Mouse (Mus musculus): Measurements from ENCODE around the gene Vtcn1. TPM values are rescaled to one million over a fixed set of nuclear protein-coding genes. Genes with fewer than 3 reads are reported as not detected.
"Not testable (repeated sequence)": the region's sequence is repeated elsewhere in the genome, so short reads cannot be mapped to it uniquely, and the experiment has no call there.

Gene Vtcn1
- polyA plus RNA-seq, 1 experiment from 2014 or later = 0.53 TPM

DNA sequence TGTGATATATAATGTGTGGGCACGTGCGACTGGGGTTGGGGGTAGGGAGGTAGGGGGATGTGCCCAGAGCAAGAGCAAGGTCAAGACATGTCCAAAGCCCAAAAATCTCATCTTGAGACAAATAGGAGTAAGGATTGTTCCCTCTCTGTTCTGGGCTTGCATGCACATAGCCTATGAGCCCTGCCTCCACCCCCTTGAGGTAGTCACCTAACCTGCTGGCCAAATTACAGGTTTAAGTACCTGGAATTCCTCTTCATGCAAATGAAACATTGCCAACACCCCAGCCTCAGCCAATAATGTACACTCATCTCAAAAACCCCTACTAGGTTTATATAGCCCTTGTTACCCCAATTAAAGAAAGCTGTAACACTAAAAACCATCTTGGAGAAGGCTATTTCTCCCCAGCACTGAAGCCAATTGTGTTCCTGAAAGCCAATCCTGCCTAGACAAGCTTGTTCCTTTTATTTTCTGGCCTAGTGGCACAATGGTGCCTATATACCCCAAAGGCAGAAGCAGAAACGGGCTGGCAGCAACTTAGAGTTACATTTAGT, 26.3 kb upstream of the Vtcn1 start:
- Histone ChIP-seq H3K36me3 (ENCODE audit: control insufficient read depth, insufficient read depth, low read length) (no peaks in the 10 kb centered on the region), H3K4me2 (ENCODE audit: low read depth, low read length) (no peak overlapping the region), H3K27me3 (replicated peaks; ENCODE audit: control insufficient read depth, insufficient read depth, low read length) (no peaks in the 10 kb centered on the region), H3K4me3 (ENCODE audit: low read depth, low read length) (no peak overlapping the region), H3K4me1 (ENCODE audit: control insufficient read depth, insufficient read depth, low read length) (no peaks in the 10 kb centered on the region), H3K9ac (ENCODE audit: low read depth, low read length) (no peak overlapping the region), H3K9me3 (ENCODE audit: control insufficient read depth, low read length) (no peaks in the 10 kb centered on the region), H3K27ac (replicated peaks; ENCODE audit: low read depth, low read length) (no peak overlapping the region)
- WGBS = 84% methylated on average over 3 of the region's 3 CpGs
- ATAC-seq (ENCODE audit: low read depth) (no peak), DNase-seq (ENCODE audit: low spot score) (no peak)

DNA sequence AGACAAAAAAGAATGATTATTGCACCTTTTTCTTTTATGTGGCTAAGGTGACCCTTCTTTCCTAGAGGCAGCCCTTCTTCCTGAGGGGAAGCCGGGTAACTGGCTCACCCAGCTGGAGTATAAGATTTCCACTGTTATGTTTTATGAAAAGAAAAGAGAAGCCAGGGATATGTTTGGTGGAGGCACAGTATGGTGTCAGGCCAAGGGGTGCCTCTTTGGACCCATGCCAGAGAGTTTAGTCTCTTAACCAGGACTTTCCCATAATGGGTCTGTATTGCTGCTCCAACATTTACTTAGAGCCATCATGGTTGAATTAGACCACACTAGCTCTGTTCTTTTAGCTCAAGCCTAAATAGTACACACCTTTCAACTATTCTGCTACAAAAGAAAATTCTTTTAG, 20.3 kb upstream of the Vtcn1 start:
- DNase-seq (ENCODE audit: low spot score) (no peak), ATAC-seq (ENCODE audit: low read depth) (peak; percentile 70; the same call in 1 of the 2 replicates)
- no peaks in the 10 kb centered on the region for H3K27me3 ChIP-seq (replicated peaks; ENCODE audit: control insufficient read depth, insufficient read depth, low read length)
- no peaks in the 10 kb centered on the region for H3K4me1 ChIP-seq (ENCODE audit: control insufficient read depth, insufficient read depth, low read length)
- no peak overlapping the region for H3K9ac ChIP-seq (ENCODE audit: low read depth, low read length)
- no peaks in the 10 kb centered on the region for H3K36me3 ChIP-seq (ENCODE audit: control insufficient read depth, insufficient read depth, low read length)
- H3K9me3 ChIP-seq (ENCODE audit: control insufficient read depth, low read length) = no peaks in the 10 kb centered on the region
- H3K4me3 ChIP-seq (ENCODE audit: low read depth, low read length) = no peak overlapping the region
- peak overlapping the region; percentile 19; the same call in 1 of the 2 replicates for H3K4me2 ChIP-seq (ENCODE audit: low read depth, low read length)
- H3K27ac ChIP-seq (replicated peaks; ENCODE audit: low read depth, low read length) = no peak overlapping the region
- WGBS = 56% methylated on average over 1 of the region's 1 CpGs

DNA sequence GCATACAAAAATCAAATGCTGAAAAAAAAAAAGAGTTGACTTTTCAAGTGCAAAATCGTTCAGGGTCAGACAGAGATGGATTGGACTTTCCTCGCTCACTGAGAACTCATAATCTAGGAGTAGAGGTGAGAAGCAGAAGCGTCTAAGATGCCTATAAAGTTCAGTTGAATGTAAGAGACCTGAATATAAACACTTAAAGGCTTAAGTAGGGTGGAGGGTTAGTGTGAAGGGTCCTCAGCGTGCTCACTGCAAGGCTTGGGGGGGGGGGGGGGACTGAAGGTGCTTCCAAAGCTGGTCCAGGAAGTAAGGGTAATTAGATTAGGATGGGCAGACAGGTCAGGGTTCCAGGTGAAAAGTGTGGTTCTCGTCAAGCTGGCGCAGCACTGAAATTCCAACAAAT, 19.3 kb upstream of the Vtcn1 start:
- WGBS = 69% methylated on average over 6 of the region's 6 CpGs

DNA sequence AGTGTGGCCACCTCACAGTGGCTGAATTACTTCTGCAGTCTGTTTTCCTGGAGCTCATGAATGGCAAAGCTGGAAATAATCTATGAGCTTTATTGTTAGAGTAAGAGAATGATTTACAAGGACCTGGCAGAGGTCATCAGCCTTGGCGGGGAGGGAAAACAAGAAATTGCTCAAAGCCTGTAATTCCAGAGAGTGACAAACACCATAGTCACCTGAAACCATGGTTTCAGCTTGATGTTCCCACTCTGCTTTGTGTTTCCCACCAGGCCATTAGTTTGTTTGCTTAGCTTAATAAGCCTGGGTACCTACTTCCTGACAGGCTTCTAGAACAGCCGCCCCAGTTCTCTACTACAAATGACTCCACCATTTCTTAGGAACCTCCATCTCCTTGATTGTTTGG, 14.8 kb upstream of the Vtcn1 start:
- Histone ChIP-seq H3K4me3 (ENCODE audit: low read depth, low read length) (no peak overlapping the region), H3K4me1 (ENCODE audit: control insufficient read depth, insufficient read depth, low read length) (no peaks in the 10 kb centered on the region), H3K27ac (replicated peaks; ENCODE audit: low read depth, low read length) (no peak overlapping the region), H3K9ac (ENCODE audit: low read depth, low read length) (no peak overlapping the region), H3K9me3 (ENCODE audit: control insufficient read depth, low read length) (no peaks in the 10 kb centered on the region), H3K27me3 (replicated peaks; ENCODE audit: control insufficient read depth, insufficient read depth, low read length) (no peaks in the 10 kb centered on the region), H3K4me2 (ENCODE audit: low read depth, low read length) (no peak overlapping the region), H3K36me3 (ENCODE audit: control insufficient read depth, insufficient read depth, low read length) (no peaks in the 10 kb centered on the region)
- WGBS = 64% methylated on average over 2 of the region's 2 CpGs
- DNase-seq (ENCODE audit: low spot score) (no peak), ATAC-seq (ENCODE audit: low read depth) (no peak)

More for the DNA sequence above, 19.3 kb upstream of the Vtcn1 start:
- Histone ChIP-seq H3K9me3 (ENCODE audit: control insufficient read depth, low read length) (no peaks in the 10 kb centered on the region), H3K9ac (ENCODE audit: low read depth, low read length) (no peak overlapping the region), H3K4me2 (ENCODE audit: low read depth, low read length) (no peak overlapping the region), H3K27ac (replicated peaks; ENCODE audit: low read depth, low read length) (no peak overlapping the region), H3K27me3 (replicated peaks; ENCODE audit: control insufficient read depth, insufficient read depth, low read length) (no peaks in the 10 kb centered on the region), H3K36me3 (ENCODE audit: control insufficient read depth, insufficient read depth, low read length) (no peaks in the 10 kb centered on the region), H3K4me1 (ENCODE audit: control insufficient read depth, insufficient read depth, low read length) (no peaks in the 10 kb centered on the region), H3K4me3 (ENCODE audit: low read depth, low read length) (no peak overlapping the region)
- ATAC-seq (ENCODE audit: low read depth) = no peak
- DNase-seq (ENCODE audit: low spot score) = no peak

DNA sequence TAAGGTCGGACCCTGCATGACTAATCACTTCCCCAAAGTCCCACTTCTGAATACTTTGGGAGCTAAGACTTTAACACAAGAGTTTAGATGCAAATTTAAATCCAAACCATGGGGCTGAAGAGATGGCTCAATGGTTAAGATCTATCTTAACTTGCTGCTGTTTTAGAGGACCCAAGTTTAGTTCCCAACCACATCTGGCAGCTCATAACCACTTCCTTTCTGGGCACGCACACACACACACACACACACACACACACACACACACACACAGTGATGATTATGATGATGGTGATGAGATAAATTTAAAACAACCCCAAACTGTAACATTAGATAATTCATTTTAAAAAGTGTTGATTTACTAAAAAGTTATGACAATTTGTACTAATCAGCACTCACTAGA, 13.4 kb upstream of the Vtcn1 start:
- Histone ChIP-seq H3K4me2 (ENCODE audit: low read depth, low read length) (no peak overlapping the region), H3K4me1 (ENCODE audit: control insufficient read depth, insufficient read depth, low read length) (no peaks in the 10 kb centered on the region), H3K9ac (ENCODE audit: low read depth, low read length) (no peak overlapping the region), H3K27ac (replicated peaks; ENCODE audit: low read depth, low read length) (no peak overlapping the region), H3K27me3 (replicated peaks; ENCODE audit: control insufficient read depth, insufficient read depth, low read length) (no peaks in the 10 kb centered on the region), H3K4me3 (ENCODE audit: low read depth, low read length) (no peak overlapping the region), H3K9me3 (ENCODE audit: control insufficient read depth, low read length) (no peaks in the 10 kb centered on the region), H3K36me3 (ENCODE audit: control insufficient read depth, insufficient read depth, low read length) (no peaks in the 10 kb centered on the region)
- DNase-seq (ENCODE audit: low spot score) (no peak), ATAC-seq (ENCODE audit: low read depth) (no peak)
- WGBS = 85% methylated on average over 2 of the region's 2 CpGs

DNA sequence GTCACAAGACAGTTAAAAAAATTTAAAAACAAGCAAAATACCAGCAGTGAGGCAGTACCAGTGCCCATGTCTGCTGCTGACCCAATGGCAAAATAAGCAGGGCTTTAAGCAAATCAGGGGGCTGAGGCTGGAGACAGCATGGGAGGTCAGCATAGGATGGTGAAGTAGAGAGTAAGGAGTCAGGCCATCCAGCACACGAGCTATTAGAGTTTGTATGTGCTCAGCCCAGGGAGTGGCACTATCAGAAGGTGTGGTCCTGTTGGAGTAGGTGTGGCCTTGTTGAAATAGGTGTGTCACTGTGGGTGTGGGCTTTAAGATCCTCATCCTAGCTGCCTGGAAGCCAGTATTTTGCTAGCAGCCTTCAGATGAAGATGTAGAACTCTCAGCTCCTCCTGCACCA, 9.8 kb upstream of the Vtcn1 start:
- H3K27ac ChIP-seq (replicated peaks; ENCODE audit: low read depth, low read length); H3K4me3 ChIP-seq (ENCODE audit: low read depth, low read length); ATAC-seq (ENCODE audit: low read depth); H3K9me3 ChIP-seq (ENCODE audit: control insufficient read depth, low read length); H3K4me2 ChIP-seq (ENCODE audit: low read depth, low read length); DNase-seq (ENCODE audit: low spot score); H3K4me1 ChIP-seq (ENCODE audit: control insufficient read depth, insufficient read depth, low read length); H3K27me3 ChIP-seq (replicated peaks; ENCODE audit: control insufficient read depth, insufficient read depth, low read length); H3K9ac ChIP-seq (ENCODE audit: low read depth, low read length); H3K36me3 ChIP-seq (ENCODE audit: control insufficient read depth, insufficient read depth, low read length): not testable (repeated sequence)
- 58% methylated on average over 1 of the region's 1 CpGs for WGBS

DNA sequence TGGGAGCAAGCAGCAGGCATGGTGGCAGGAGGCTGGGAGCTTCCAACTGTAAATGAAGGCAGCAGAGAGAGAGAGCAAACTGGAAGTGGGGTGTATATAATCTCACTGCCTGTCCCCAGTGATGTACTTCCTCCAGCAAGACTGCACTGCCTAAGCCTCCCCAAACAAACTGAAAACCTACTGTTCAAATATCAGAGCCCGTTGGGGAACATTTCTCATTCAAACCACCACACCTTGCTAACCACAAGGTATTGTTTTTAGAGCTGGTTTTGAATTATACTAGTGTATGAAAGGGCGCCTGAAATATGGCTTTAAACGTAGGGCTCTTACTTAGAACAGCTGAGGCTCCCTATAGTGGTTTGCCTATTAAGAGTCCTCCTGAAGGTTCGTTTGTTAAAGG, 6.5 kb upstream of the Vtcn1 start:
- no peaks in the 10 kb centered on the region for H3K36me3 ChIP-seq (ENCODE audit: control insufficient read depth, insufficient read depth, low read length)
- no peak overlapping the region for H3K27ac ChIP-seq (replicated peaks; ENCODE audit: low read depth, low read length)
- H3K27me3 ChIP-seq (replicated peaks; ENCODE audit: control insufficient read depth, insufficient read depth, low read length) = no peaks in the 10 kb centered on the region
- no peaks in the 10 kb centered on the region for H3K4me1 ChIP-seq (ENCODE audit: control insufficient read depth, insufficient read depth, low read length)
- no peak overlapping the region for H3K4me3 ChIP-seq (ENCODE audit: low read depth, low read length)
- 65% methylated on average over 4 of the region's 4 CpGs for WGBS
- ATAC-seq (ENCODE audit: low read depth) (no peak), DNase-seq (ENCODE audit: low spot score) (no peak)
- H3K4me2 ChIP-seq (ENCODE audit: low read depth, low read length) = no peak overlapping the region
- H3K9me3 ChIP-seq (ENCODE audit: control insufficient read depth, low read length) = no peaks in the 10 kb centered on the region
- no peak overlapping the region for H3K9ac ChIP-seq (ENCODE audit: low read depth, low read length)

DNA sequence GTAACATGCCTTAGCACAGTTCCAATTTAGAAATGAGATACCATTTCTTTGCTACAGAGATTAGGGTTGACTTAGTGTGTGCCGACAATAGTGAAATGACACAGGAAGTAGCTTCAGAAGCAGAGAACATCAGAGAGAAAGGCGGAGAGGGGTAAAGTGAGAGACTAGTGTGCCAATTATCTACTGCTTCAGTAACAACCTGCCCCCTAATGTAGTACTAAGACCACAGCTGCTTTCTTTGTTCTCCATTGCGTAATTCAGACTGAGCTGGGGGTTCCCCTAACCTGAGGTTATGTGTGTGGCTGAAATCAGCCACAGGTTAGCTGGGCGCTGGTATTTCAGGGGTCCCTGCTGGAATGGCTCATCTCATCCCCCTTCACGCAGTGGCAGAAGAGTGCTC, 5.7 kb upstream of the Vtcn1 start:
- H3K4me1 ChIP-seq (ENCODE audit: control insufficient read depth, insufficient read depth, low read length) = no peaks in the 10 kb centered on the region
- H3K36me3 ChIP-seq (ENCODE audit: control insufficient read depth, insufficient read depth, low read length) = no peaks in the 10 kb centered on the region
- no peaks in the 10 kb centered on the region for H3K9me3 ChIP-seq (ENCODE audit: control insufficient read depth, low read length)
- WGBS = 93% methylated on average over 5 of the region's 5 CpGs
- H3K4me2 ChIP-seq (ENCODE audit: low read depth, low read length) = no peak overlapping the region
- no peak overlapping the region for H3K4me3 ChIP-seq (ENCODE audit: low read depth, low read length)
- no peak overlapping the region for H3K9ac ChIP-seq (ENCODE audit: low read depth, low read length)
- no peak for DNase-seq (ENCODE audit: low spot score)
- H3K27me3 ChIP-seq (replicated peaks; ENCODE audit: control insufficient read depth, insufficient read depth, low read length) = no peaks in the 10 kb centered on the region
- ATAC-seq (ENCODE audit: low read depth) = no peak
- H3K27ac ChIP-seq (replicated peaks; ENCODE audit: low read depth, low read length) = no peak overlapping the region

DNA sequence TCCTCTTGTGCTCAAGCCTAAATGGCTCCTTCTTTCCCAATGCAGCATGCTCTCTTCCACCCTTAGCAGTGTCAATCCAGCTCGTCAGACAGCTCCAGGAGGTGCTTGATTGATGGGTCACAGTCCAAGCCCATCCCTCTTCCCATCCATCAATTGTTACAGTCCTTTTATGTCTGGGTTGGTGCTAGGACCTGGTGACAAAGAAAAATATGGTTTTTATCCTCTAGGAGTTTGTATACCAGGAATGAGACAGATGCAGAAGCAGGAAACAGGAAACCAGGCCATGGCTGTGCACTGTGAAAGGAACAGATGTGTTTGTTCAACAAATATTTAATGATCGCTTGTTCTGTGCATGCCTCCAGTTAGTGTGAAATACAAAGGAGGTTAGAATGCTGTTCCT, 4.4 kb upstream of the Vtcn1 start:
- H3K4me1 ChIP-seq (ENCODE audit: control insufficient read depth, insufficient read depth, low read length) = no peaks in the 10 kb centered on the region
- H3K4me3 ChIP-seq (ENCODE audit: low read depth, low read length) = no peak overlapping the region
- no peaks in the 10 kb centered on the region for H3K9me3 ChIP-seq (ENCODE audit: control insufficient read depth, low read length)
- no peak overlapping the region for H3K4me2 ChIP-seq (ENCODE audit: low read depth, low read length)
- DNase-seq (ENCODE audit: low spot score) (peak; percentile 27), ATAC-seq (ENCODE audit: low read depth) (peak; percentile 35; the same call in 1 of the 2 replicates)
- H3K36me3 ChIP-seq (ENCODE audit: control insufficient read depth, insufficient read depth, low read length) = no peaks in the 10 kb centered on the region
- peak overlapping the region; percentile 44; the same call in 1 of the 2 replicates for H3K27ac ChIP-seq (replicated peaks; ENCODE audit: low read depth, low read length)
- no peaks in the 10 kb centered on the region for H3K27me3 ChIP-seq (replicated peaks; ENCODE audit: control insufficient read depth, insufficient read depth, low read length)
- H3K9ac ChIP-seq (ENCODE audit: low read depth, low read length) = no peak overlapping the region
- WGBS = 40% methylated on average over 2 of the region's 2 CpGs
